Mouse (Mus musculus): Measurements from ENCODE around the gene Efhc1.

DNA sequence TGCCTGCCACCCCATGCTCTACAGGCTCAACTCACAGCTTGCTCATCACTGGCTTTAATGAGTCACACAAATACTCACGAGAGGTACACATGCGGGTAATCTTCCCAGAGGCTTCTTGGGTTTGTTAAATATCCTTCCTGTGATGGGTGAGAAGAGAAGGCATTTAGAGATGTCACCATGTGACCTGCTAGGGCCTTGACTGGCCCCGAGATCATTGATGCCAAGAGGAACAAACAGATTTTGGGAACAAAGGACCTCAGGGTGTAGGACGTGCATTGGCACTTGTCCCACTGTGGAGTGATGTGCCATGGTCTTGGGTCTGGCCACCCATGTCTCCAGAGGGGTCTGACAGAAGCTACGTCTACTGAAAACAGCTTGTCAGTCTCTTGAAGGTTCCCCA, 55.3 kb downstream of the Efhc1 start:
- TF ChIP-seq CTCF (IDR thresholded peaks at IDR 0.05; ENCODE audit: borderline replicate concordance, control insufficient read depth, extremely low read depth, insufficient read depth, low read length, poor library complexity) (no peak), POLR2A (IDR thresholded peaks at IDR 0.05; ENCODE audit: control insufficient read depth, extremely low read depth, insufficient read depth, low read length, poor library complexity) (no peak)

Measured in thymus, adult 2 months (tissue).